Mouse (Mus musculus) embryonic facial prominence, embryonic 10.5 days (tissue): ENCODE results near the gene Neurl4. TPM values are rescaled to one million over a fixed set of nuclear protein-coding genes. Genes with fewer than 3 reads are reported as not detected.

Source experiments
- DNase-seq: peaks from one replicate; pipeline ENCODE4 v3.0.0-alpha.2; 2017; ENCODE audit warnings: low spot score
- H3K27ac ChIP-seq: fragments of 300-500 bp; sonication (generic); replicated peaks from 2 replicates; pipeline ENCODE4 v1.5.1; 2016; ENCODE audit warnings: mild to moderate bottlenecking
- H3K27me3 ChIP-seq: fragments of 300-500 bp; sonication (generic); replicated peaks from 2 replicates; pipeline ENCODE4 v1.6.1; 2016; ENCODE audit warnings: low read depth, mild to moderate bottlenecking; ENCODE audit not compliant: poor library complexity, severe bottlenecking
- H3K36me3 ChIP-seq: fragments of 300-500 bp; sonication (generic); replicated peaks from 2 replicates; pipeline ENCODE4 v1.6.1; 2016; ENCODE audit warnings: mild to moderate bottlenecking, moderate library complexity
- H3K4me1 ChIP-seq: fragments of 300-500 bp; sonication (generic); 2 replicates; pipeline ENCODE4 v1.6.1; 2016
- H3K4me3 ChIP-seq: fragments of 300-500 bp; sonication (generic); 2 replicates; pipeline ENCODE4 v1.5.1; 2016; ENCODE audit warnings: mild to moderate bottlenecking, moderate library complexity
- H3K9me3 ChIP-seq: fragments of 300-500 bp; sonication (generic); 2 replicates; pipeline ENCODE4 v1.6.1; 2016; ENCODE audit warnings: mild to moderate bottlenecking
- WGBS: fragments of 180-500 bp; shearing (Covaris S2); methylation state at CpG from one replicate; pipeline ENCODE4 v1.1.7; 2016; 5-methylcytosine and 5-hydroxymethylcytosine counted together
- polyA plus RNA-seq: library from polyadenylated mRNA; unstranded; fragments of >200 nt; fragmentation: Nextera tagmentation; extraction: Ambion mirVana; gene quantifications from 2 replicates; pipeline ENCODE4 v1.2.1, GENCODE M21; 2016

Gene Neurl4
- polyA plus RNA-seq, 1 experiment from 2014 or later = 11.1 TPM

- 86% methylated on average over 4 of the region's 4 CpGs for WGBS
These were observed 28.4 kb upstream of the Neurl4 start for GRCm38 (mm10) chr11:69872451-69872850.

GRCm38 (mm10) chr11:69876186-69876585 lies 24.7 kb upstream of the Neurl4 start:
- no peak for DNase-seq
- no peaks in the 10 kb centered on the region for H3K9me3 ChIP-seq
- H3K36me3 ChIP-seq = no peaks in the 10 kb centered on the region
- peaks cover 53% of the 10 kb centered on the region for H3K4me1 ChIP-seq
- H3K4me3 ChIP-seq = no peak overlapping the region
- no peak overlapping the region for H3K27ac ChIP-seq
- H3K27me3 ChIP-seq = peaks cover 19% of the 10 kb centered on the region
- 62% methylated on average over 7 of the region's 7 CpGs for WGBS

More at GRCm38 (mm10) chr11:69872451-69872850, 28.4 kb upstream of the Neurl4 start:
- peaks cover 21% of the 10 kb centered on the region for H3K4me1 ChIP-seq
- no peak overlapping the region for H3K4me3 ChIP-seq
- no peaks in the 10 kb centered on the region for H3K36me3 ChIP-seq
- 0 out of 2 replicates have a peak, but pooled peaks cover 2% of the 10 kb centered on the region for H3K27me3 ChIP-seq
- DNase-seq = no peak
- no peaks in the 10 kb centered on the region for H3K9me3 ChIP-seq
- no peak overlapping the region for H3K27ac ChIP-seq

- H3K27me3 ChIP-seq = peaks cover 19% of the 10 kb centered on the region
- WGBS = 2% methylated on average over 12 of the region's 12 CpGs
- H3K27ac ChIP-seq = peak overlapping the region; percentile 74
- H3K9me3 ChIP-seq = no peaks in the 10 kb centered on the region
- peak; percentile 88 for DNase-seq
- H3K4me3 ChIP-seq = peak overlapping the region; percentile 45
- H3K4me1 ChIP-seq = peaks cover 60% of the 10 kb centered on the region
- no peaks in the 10 kb centered on the region for H3K36me3 ChIP-seq
These were observed 24.0 kb upstream of the Neurl4 start for GRCm38 (mm10) chr11:69876867-69877266.

DNA sequence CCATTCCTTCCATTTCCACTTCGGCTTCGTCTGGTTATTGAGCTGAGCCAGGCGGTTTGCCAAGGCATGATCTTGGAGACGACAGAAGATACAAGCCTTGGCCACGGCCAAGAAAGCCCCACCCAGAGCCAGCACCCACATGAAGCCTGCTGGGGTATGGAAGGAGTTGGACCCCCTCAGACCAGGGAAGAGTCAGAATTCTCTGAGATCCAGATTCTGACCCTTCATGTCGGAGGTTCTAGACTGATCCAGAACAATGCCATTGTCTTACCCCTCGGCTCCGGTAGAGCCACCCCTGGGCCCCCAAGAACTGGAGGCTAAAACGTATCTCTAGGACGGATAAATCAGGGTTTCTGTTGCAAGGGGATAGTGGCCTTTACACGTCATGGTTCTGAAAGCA lies 23.0 kb upstream of the Neurl4 start, which contains the start of gene Tmem95:
Tmem95 (minus strand) TSS at position 141 of the 400 bp plus-strand sequence.
- Histone ChIP-seq H3K27ac (peak within 1 kb of the TSS; percentile 74), H3K27me3 (peaks cover 26% of the 10 kb centered on the region), H3K36me3 (no peaks in the 10 kb centered on the region), H3K4me3 (peak within 1 kb of the TSS; percentile 62), H3K4me1 (peaks cover 64% of the 10 kb centered on the region), H3K9me3 (no peaks in the 10 kb centered on the region)
- DNase-seq = no peak
- WGBS = 92% methylated on average over 11 of the region's 11 CpGs

DNA sequence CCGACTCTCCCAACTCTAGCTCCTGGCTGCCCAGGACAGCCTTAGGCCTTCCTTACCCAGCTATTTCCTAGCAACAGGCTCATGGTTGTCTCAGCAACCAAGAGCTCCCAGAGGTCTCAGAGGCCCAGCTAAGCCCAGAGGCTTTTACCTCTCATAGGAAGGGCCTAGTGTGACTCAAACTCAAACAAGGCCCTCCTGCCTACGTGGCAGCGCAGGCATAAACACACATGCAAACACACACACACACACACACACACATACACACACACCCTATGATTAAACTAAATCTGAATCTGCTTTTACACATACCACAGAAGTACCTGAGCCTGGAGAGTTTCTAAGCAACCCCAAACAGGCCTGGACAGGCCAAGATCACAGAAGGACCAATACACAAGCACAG lies 22.5 kb upstream of the Neurl4 start:
- DNase-seq = no peak
- 82% methylated on average over 3 of the region's 3 CpGs for WGBS
- Histone ChIP-seq H3K36me3 (no peaks in the 10 kb centered on the region), H3K4me1 (peaks cover 64% of the 10 kb centered on the region), H3K4me3 (peak overlapping the region; percentile 62; the same call in 1 of the 2 replicates), H3K27me3 (peaks cover 26% of the 10 kb centered on the region), H3K27ac (peak overlapping the region; percentile 2; the same call in 1 of the 2 replicates), H3K9me3 (no peaks in the 10 kb centered on the region)

DNA sequence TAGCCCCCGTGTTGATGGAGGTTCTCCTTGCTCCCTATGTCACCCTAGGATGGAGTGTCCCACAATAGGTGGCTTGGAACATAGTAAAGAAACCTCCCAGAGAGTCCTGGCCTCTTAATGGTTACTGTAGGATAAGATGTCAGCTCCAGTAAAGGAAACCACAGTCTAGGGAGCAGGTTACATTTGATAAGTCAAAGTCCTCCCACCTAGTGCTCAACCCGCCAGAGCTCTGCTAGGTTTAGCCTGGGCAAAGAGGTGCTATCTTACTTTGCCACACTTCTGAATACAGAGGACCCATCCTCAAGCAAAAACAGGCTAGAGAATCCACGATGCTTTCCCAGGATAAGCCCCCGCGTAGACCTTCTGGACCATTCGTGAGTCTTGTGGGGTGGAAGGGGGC lies 21.9 kb upstream of the Neurl4 start:
- peaks cover 64% of the 10 kb centered on the region for H3K4me1 ChIP-seq

DNA sequence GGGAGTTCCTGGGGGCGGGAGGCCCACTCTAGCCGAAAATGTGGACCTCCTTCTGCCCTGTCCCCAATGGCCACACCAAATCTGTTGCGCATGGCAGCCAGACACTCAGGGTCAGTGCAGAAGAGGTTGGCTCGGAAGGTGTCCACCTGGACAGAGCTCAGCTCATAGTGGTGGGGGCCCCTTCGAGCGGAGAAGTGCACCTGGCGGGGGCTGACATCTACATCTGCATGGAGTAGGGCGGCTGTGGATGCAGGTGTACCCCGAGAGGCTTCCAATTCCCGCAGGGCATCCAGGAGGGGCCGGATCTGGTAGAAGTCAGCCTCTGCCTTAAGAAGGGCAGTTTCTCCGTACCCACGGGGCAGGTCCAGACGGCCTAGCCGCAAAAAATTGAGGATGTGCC lies 21.2 kb upstream of the Neurl4 start:
- DNase-seq = no peak
- WGBS = 57% methylated on average over 15 of the region's 15 CpGs
- H3K27ac ChIP-seq = peak overlapping the region; percentile 87; the same call in 1 of the 2 replicates
- no peaks in the 10 kb centered on the region for H3K36me3 ChIP-seq
- H3K4me3 ChIP-seq = peak overlapping the region; percentile 62
- peaks cover 66% of the 10 kb centered on the region for H3K4me1 ChIP-seq
- no peaks in the 10 kb centered on the region for H3K9me3 ChIP-seq
- H3K27me3 ChIP-seq = peaks cover 26% of the 10 kb centered on the region

More for the DNA sequence above, 21.9 kb upstream of the Neurl4 start:
- H3K4me3 ChIP-seq = peak overlapping the region; percentile 62
- peaks cover 26% of the 10 kb centered on the region for H3K27me3 ChIP-seq
- WGBS = 92% methylated on average over 6 of the region's 6 CpGs
- no peaks in the 10 kb centered on the region for H3K9me3 ChIP-seq
- no peaks in the 10 kb centered on the region for H3K36me3 ChIP-seq
- peak overlapping the region; percentile 87; the same call in 1 of the 2 replicates for H3K27ac ChIP-seq
- no peak for DNase-seq

DNA sequence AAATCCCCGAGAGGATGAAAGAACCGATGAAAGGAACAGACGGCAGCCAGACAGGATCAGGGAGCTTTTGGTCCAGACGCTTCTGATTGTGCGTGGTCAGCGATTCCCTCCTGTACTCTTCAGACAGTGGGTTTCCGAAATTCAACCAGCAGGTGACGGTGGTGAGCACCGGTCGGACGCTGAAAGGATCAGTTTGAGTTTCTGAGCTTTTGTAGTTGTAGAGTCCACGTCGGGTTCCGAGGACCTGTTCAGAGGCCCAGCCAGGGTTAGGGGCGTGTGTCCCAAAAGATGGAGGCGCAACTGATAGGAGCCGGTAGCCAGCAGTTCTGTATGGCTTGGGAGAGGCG lies 20.4 kb upstream of the Neurl4 start:
- H3K9me3 ChIP-seq = no peaks in the 10 kb centered on the region
- H3K27ac ChIP-seq = peak overlapping the region; percentile 87
- H3K4me1 ChIP-seq = peaks cover 68% of the 10 kb centered on the region
- peaks cover 26% of the 10 kb centered on the region for H3K27me3 ChIP-seq
- H3K36me3 ChIP-seq = no peaks in the 10 kb centered on the region
- WGBS = under 1% methylated on average over 18 of the region's 18 CpGs
- DNase-seq = peak; percentile 80
- H3K4me3 ChIP-seq = peak overlapping the region; percentile 62

GRCm38 (mm10) chr11:69880853-69881603 lies 19.8 kb upstream of the Neurl4 start, which contains the start of gene Kctd11:
Gene Kctd11 (minus strand): TSS chr11:69881406.
- Histone ChIP-seq H3K9me3 (no peaks in the 10 kb centered on the region), H3K4me1 (peaks cover 66% of the 10 kb centered on the region), H3K27ac (peak within 1 kb of the TSS; percentile 87), H3K36me3 (no peaks in the 10 kb centered on the region), H3K4me3 (peak within 1 kb of the TSS; percentile 62), H3K27me3 (peaks cover 26% of the 10 kb centered on the region)
- WGBS = under 1% methylated on average over 46 of the region's 46 CpGs
- peak; percentile 89 for DNase-seq

DNA sequence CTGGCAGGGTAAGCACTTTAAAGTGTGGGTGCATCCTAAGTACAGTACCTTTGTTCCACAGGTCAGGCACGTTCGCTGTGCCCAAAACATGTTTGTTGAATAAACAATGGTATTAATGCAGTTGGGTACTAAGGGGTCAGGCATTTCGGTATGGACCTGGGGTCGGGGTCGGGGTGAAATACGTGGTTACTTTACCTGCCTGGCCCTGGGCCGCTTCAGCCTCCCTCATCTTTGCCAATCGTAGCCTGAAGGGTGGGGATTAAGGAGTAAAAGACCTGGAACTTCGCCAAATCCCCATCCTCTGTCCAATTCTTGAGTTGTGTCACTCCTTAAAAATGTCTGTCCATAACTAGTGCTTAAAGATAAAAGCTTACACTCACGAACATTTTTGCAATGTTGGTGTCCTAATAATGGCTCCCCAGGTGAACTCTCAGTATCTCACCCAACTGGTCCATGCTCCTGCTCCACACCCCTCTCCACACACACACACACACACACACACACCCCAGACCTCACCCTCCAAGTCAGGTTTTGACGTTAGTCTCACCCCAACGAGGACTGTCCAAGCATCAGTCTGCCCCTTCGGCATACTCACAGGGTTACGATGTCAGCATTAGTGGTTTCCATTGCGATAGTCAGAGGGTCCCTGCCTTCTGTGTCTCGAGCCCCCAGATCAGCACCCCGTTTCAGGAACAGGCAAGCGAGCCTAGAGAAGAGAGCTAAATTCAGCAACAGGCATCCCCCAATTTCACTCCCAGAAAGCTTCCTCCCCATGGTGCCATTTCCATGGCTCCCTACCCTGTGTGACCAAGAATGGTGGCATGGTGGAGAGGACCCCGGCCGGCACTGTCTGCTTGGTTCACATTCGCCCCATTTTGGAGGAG lies 18.8 kb upstream of the Neurl4 start:
- Histone ChIP-seq H3K4me3 (peak overlapping the region; percentile 62), H3K36me3 (no peaks in the 10 kb centered on the region), H3K27me3 (peaks cover 26% of the 10 kb centered on the region), H3K27ac (peak overlapping the region; percentile 87), H3K9me3 (no peaks in the 10 kb centered on the region), H3K4me1 (peaks cover 56% of the 10 kb centered on the region)
- no peak for DNase-seq
- 62% methylated on average over 21 of the region's 21 CpGs for WGBS

DNA sequence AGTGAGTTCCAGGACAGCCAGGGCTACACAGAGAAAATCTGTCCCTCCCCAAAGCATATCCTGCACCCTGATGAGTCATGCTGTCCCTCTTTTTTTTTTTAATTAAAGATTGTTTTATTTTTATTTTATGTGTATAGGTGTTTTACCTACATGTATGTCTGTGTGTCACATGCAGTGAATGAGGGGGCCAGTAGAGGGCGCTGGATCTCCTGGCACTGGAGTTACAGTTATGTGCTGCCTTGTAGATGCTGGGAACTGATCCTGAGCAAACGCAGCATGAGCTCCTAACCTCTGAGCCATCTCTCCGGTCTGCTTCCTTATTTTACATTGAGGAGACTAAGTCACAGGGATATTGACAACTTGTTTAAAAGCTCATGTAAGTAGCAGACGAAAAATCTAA lies 17.8 kb upstream of the Neurl4 start:
- peak; percentile 39 for DNase-seq
- Histone ChIP-seq H3K4me3 (no peak overlapping the region), H3K27me3 (peaks cover 24% of the 10 kb centered on the region), H3K9me3 (no peaks in the 10 kb centered on the region), H3K27ac (no peak overlapping the region), H3K4me1 (peaks cover 46% of the 10 kb centered on the region), H3K36me3 (no peaks in the 10 kb centered on the region)
- WGBS = 63% methylated on average over 4 of the region's 4 CpGs

DNA sequence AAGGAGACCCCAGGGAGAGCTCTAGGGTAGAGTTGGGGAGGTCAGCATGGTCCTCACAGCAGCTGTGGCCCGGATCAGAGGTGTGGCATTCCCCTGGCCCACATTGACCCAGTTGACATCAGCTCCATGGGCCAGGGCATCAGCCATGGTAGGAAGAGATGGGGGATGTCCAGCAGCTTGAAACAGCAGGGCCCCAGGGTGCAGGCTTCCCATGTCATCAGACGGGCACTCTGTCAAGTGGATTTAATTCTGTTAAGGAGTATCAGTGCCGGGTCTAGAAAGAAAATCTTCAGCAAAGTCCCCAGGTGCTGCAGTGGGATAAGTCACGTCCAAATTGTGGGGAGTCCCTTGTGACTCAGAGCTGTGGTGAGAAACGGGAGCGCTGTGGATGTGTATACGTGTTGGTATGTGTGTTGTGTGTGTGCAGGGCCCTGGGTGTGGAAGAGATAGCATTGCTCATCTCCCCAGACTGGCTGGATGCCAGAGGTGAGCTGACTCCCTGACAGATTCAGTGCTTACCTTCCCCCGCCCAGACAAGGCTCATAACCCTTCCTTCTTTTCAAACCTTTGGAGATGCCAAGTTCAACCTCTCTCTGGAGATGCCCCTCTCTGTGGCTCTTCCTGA lies 17.2 kb upstream of the Neurl4 start:
- Histone ChIP-seq H3K9me3 (no peaks in the 10 kb centered on the region), H3K36me3 (no peaks in the 10 kb centered on the region), H3K4me3 (no peak overlapping the region), H3K27ac (no peak overlapping the region), H3K27me3 (peaks cover 23% of the 10 kb centered on the region), H3K4me1 (peaks cover 41% of the 10 kb centered on the region)
- DNase-seq = no peak
- 88% methylated on average over 8 of the region's 8 CpGs for WGBS
